Mouse (Mus musculus) hindbrain, embryonic 11.5 days (tissue): ENCODE results near the gene Rere. TPM values are rescaled to one million over a fixed set of nuclear protein-coding genes. Genes with fewer than 3 reads are reported as not detected.
"Not testable (repeated sequence)": the region's sequence is repeated elsewhere in the genome, so short reads cannot be mapped to it uniquely, and the experiment has no call there.

Experiments
- ATAC-seq: fragments of 200-750 bp; cut with Nextera tagmentation; 2 replicates; pipeline ENCODE4 v1.8.0; 2017; ENCODE audit warnings: mild to moderate bottlenecking, moderate TSS enrichment, moderate library complexity; ENCODE audit not compliant: low FRiP score
- DNase-seq: peaks from one replicate; pipeline ENCODE4 v3.0.0-alpha.2; 2015; ENCODE audit warnings: low spot score
- H3K27ac ChIP-seq: fragments of 300-500 bp; sonication (generic); 2 replicates; pipeline ENCODE4 v1.5.1; 2014; ENCODE audit warnings: mild to moderate bottlenecking, low read depth, low read length
- H3K27me3 ChIP-seq: fragments of 300-500 bp; sonication (generic); 2 replicates; pipeline ENCODE4 v1.6.1; 2014; ENCODE audit warnings: mild to moderate bottlenecking, low read length, moderate library complexity, mixed read lengths; ENCODE audit not compliant: control insufficient read depth, insufficient read depth
- H3K36me3 ChIP-seq: fragments of 300-500 bp; sonication (generic); 2 replicates; pipeline ENCODE4 v1.6.1; 2014; ENCODE audit warnings: mild to moderate bottlenecking, low read length, moderate library complexity, mixed read lengths; ENCODE audit not compliant: control insufficient read depth, insufficient read depth
- H3K4me1 ChIP-seq: fragments of 300-500 bp; sonication (generic); replicated peaks from 2 replicates; pipeline ENCODE4 v1.6.1; 2014; ENCODE audit warnings: low read length, mixed read lengths; ENCODE audit not compliant: control insufficient read depth, insufficient read depth
- H3K4me2 ChIP-seq: fragments of 300-500 bp; sonication (generic); replicated peaks from 2 replicates; pipeline ENCODE4 v1.6.1; 2014; ENCODE audit warnings: mild to moderate bottlenecking, low read depth, low read length
- H3K4me3 ChIP-seq: fragments of 300-500 bp; sonication (generic); 2 replicates; pipeline ENCODE4 v1.5.1; 2014; ENCODE audit warnings: low read depth, low read length
- H3K9ac ChIP-seq: fragments of 300-500 bp; sonication (generic); 2 replicates; pipeline ENCODE4 v1.6.1; 2014; ENCODE audit warnings: low read depth, low read length
- H3K9me3 ChIP-seq: fragments of 300-500 bp; sonication (generic); 2 replicates; pipeline ENCODE4 v1.6.1; 2016; ENCODE audit warnings: low read length; ENCODE audit not compliant: control insufficient read depth
- WGBS: fragments of 180-500 bp; shearing (Covaris S2); extraction: QIAGEN DNeasy Blood & Tissue Kit; methylation state at CpG from one replicate; pipeline ENCODE4 v1.1.7; 2014; 5-methylcytosine and 5-hydroxymethylcytosine counted together
- polyA plus RNA-seq: library from polyadenylated mRNA; unstranded; fragments of >200 nt; fragmentation: Nextera tagmentation; extraction: Ambion mirVana; gene quantifications from 2 replicates; pipeline ENCODE4 v1.2.1, GENCODE M21; 2014

The Rere gene
- polyA plus RNA-seq, 1 experiment from 2014 or later, result 50.0 TPM

- Histone ChIP-seq H3K36me3 (peaks cover 3% of the 10 kb centered on the region; the same call in 1 of the 2 replicates), H3K4me2 (no peak overlapping the region), H3K9ac (no peak overlapping the region), H3K4me1 (0 out of 2 replicates have a peak, but pooled peaks cover 2% of the 10 kb centered on the region), H3K9me3 (no peaks in the 10 kb centered on the region), H3K27me3 (no peaks in the 10 kb centered on the region), H3K4me3 (no peak overlapping the region), H3K27ac (no peak overlapping the region)
- 88% methylated on average over 3 of the region's 3 CpGs for WGBS
- no peak for DNase-seq
- no peak for ATAC-seq
Observed at GRCm38 (mm10) chr4:150536821-150537510, 255.5 kb downstream of the Rere start.

- peak; percentile 72; the same call in 1 of the 2 replicates for ATAC-seq
Observed at GRCm38 (mm10) chr4:150539846-150540245, 258.4 kb downstream of the Rere start.

GRCm38 (mm10) chr4:150540392-150541094 lies 259.1 kb downstream of the Rere start:
- no peaks in the 10 kb centered on the region for H3K36me3 ChIP-seq
- H3K4me2 ChIP-seq, result no peak overlapping the region
- H3K27ac ChIP-seq, result 0 out of 2 replicates have a peak overlapping the region, but pooled peaks have one; percentile 30
- H3K4me1 ChIP-seq, result 0 out of 2 replicates have a peak, but pooled peaks cover 2% of the 10 kb centered on the region
- DNase-seq (peak; percentile 35), ATAC-seq (no peak)
- no peak overlapping the region for H3K4me3 ChIP-seq
- H3K27me3 ChIP-seq, result no peaks in the 10 kb centered on the region
- 43% methylated on average over 4 of the region's 5 CpGs for WGBS
- H3K9me3 ChIP-seq, result no peaks in the 10 kb centered on the region
- no peak overlapping the region for H3K9ac ChIP-seq

More at GRCm38 (mm10) chr4:150539846-150540245, 258.4 kb downstream of the Rere start:
- DNase-seq, result no peak
- Histone ChIP-seq H3K27me3 (no peaks in the 10 kb centered on the region), H3K36me3 (peaks cover 3% of the 10 kb centered on the region; the same call in 1 of the 2 replicates), H3K4me3 (no peak overlapping the region), H3K27ac (no peak overlapping the region), H3K9ac (no peak overlapping the region), H3K4me1 (0 out of 2 replicates have a peak, but pooled peaks cover 2% of the 10 kb centered on the region), H3K9me3 (no peaks in the 10 kb centered on the region), H3K4me2 (no peak overlapping the region)
- 54% methylated on average over 1 of the region's 1 CpGs for WGBS

GRCm38 (mm10) chr4:150544231-150544630 lies 262.8 kb downstream of the Rere start:
- Histone ChIP-seq H3K4me3 (no peak overlapping the region), H3K27ac (no peak overlapping the region), H3K4me2 (no peak overlapping the region), H3K9me3 (no peaks in the 10 kb centered on the region), H3K4me1 (0 out of 2 replicates have a peak, but pooled peaks cover 2% of the 10 kb centered on the region), H3K9ac (no peak overlapping the region), H3K36me3 (no peaks in the 10 kb centered on the region), H3K27me3 (no peaks in the 10 kb centered on the region)
- WGBS, result 88% methylated on average over 7 of the region's 7 CpGs
- no peak for DNase-seq
- no peak for ATAC-seq

- ATAC-seq (no peak), DNase-seq (no peak)
- 89% methylated on average over 10 of the region's 10 CpGs for WGBS
- no peak overlapping the region for H3K4me3 ChIP-seq
- H3K27me3 ChIP-seq, result no peaks in the 10 kb centered on the region
- no peak overlapping the region for H3K4me2 ChIP-seq
- H3K9me3 ChIP-seq, result no peaks in the 10 kb centered on the region
- H3K4me1 ChIP-seq, result 0 out of 2 replicates have a peak, but pooled peaks cover 2% of the 10 kb centered on the region
- no peaks in the 10 kb centered on the region for H3K36me3 ChIP-seq
- no peak overlapping the region for H3K9ac ChIP-seq
- H3K27ac ChIP-seq, result no peak overlapping the region
Observed at GRCm38 (mm10) chr4:150544652-150545258, 263.3 kb downstream of the Rere start.

- Histone ChIP-seq H3K9me3 (no peaks in the 10 kb centered on the region), H3K4me2 (no peak overlapping the region), H3K4me1 (no peaks in the 10 kb centered on the region), H3K36me3 (no peaks in the 10 kb centered on the region), H3K9ac (no peak overlapping the region), H3K27ac (no peak overlapping the region), H3K27me3 (no peaks in the 10 kb centered on the region), H3K4me3 (no peak overlapping the region)
- ATAC-seq (no peak), DNase-seq (no peak)
- 95% methylated on average over 7 of the region's 7 CpGs for WGBS
Observed at GRCm38 (mm10) chr4:150545775-150546174, 264.3 kb downstream of the Rere start.

- H3K27me3 ChIP-seq, H3K27ac ChIP-seq, DNase-seq, ATAC-seq, H3K4me3 ChIP-seq, H3K36me3 ChIP-seq, H3K4me1 ChIP-seq, H3K4me2 ChIP-seq, H3K9me3 ChIP-seq, H3K9ac ChIP-seq: not testable (repeated sequence)
- 89% methylated on average over 4 of the region's 4 CpGs for WGBS
Observed at GRCm38 (mm10) chr4:150546296-150546695, 264.9 kb downstream of the Rere start.

- no peak overlapping the region for H3K9ac ChIP-seq
- H3K36me3 ChIP-seq, result no peaks in the 10 kb centered on the region
- H3K27ac ChIP-seq, result no peak overlapping the region
- 94% methylated on average over 9 of the region's 9 CpGs for WGBS
- H3K4me2 ChIP-seq, result no peak overlapping the region
- H3K27me3 ChIP-seq, result no peaks in the 10 kb centered on the region
- H3K4me3 ChIP-seq, result no peak overlapping the region
- no peak for ATAC-seq
- H3K9me3 ChIP-seq, result no peaks in the 10 kb centered on the region
- no peaks in the 10 kb centered on the region for H3K4me1 ChIP-seq
- no peak for DNase-seq
Observed at GRCm38 (mm10) chr4:150549393-150549792, 267.9 kb downstream of the Rere start.
